Mouse (Mus musculus) kidney, postnatal 36 days (tissue): ENCODE measurements at regions not wholly inside any gene's neighbourhood (a gene's known extent, or its start where the extent isn't known, plus 50 kb on each side); places are given as distances from the start of the nearest gene placed in this dataset.
A peak's percentile ranks its signal among the peaks of the same experiment; 100 is the strongest.

Experiments used
- DNase-seq, 2 experiments: peaks; one replicate each; pipeline ENCODE4 v3.0.0; 2021 to 2022; ENCODE audit warnings: mixed read lengths in 2 of 2

- DNase-seq: no peak
Measured at GRCm38 (mm10) chr6:41121641-41122040, 86.3 kb upstream of the 2210010C04Rik start.

DNA sequence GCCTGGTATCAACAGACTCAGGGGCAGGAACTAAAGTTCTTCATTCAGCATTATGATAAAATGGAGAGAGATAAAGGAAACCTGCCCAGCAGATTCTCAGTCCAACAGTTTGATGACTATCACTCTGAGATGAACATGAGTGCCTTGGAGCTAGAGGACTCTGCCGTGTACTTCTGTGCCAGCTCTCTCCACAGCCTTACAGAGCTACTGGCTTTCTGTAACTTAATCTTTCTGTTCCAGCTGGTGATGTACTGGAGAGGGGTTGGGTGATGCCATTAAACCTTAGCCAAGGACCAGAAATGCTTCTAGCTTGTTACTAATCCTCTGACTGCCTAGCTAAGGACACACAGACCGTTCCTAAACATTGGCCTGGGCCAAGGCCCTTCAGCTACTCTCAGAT lies 83.9 kb upstream of the 2210010C04Rik start:
- DNase-seq: no peak

GRCm38 (mm10) chr6:41118201-41118976 lies 83.1 kb upstream of the 2210010C04Rik start:
- DNase-seq: peak; percentile 51 to 83

- DNase-seq: no peak
Measured at GRCm38 (mm10) chr6:41113943-41114342, 78.6 kb upstream of the 2210010C04Rik start.

DNA sequence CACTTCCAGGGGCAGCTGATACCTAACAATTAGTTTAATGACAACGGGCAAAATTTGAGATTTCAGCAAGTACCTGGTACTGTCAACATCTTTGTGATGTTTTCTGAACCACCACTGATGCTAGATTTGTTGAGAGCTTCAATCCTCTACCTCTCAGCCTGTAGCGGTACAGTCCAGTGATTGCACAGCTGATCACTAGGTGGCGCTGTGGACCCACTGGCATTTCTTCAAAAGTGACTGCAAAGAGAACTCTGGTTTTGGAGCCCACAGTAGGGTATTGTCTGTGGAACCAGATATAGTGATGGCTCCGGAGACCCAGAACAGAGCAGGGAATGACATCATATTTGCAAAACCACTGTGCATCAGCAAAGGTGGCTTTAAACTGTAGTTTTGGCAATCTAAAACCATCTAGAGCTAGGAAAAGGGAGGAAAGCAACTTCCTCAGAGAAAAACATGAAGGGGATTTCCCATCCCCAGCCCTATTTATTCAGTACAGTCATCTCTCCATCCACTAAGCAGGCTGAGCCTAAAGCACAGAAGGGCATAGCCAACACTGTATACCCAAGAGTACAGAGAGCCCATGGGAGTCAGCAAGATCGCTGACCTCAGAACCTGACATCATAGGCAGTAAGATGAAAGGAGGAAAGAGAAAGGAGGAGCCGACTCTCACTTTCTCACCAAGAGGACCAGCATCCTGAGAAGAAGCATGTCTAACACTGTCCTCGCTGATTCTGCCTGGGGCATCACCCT lies 77.7 kb upstream of the 2210010C04Rik start:
- peak; percentile 9 to 66 for DNase-seq

- no peak for DNase-seq
Measured at GRCm38 (mm10) chr6:41111829-41112228, 76.5 kb upstream of the 2210010C04Rik start.

GRCm38 (mm10) chr6:41108897-41109296 lies 73.6 kb upstream of the 2210010C04Rik start:
- DNase-seq: no peak

DNA sequence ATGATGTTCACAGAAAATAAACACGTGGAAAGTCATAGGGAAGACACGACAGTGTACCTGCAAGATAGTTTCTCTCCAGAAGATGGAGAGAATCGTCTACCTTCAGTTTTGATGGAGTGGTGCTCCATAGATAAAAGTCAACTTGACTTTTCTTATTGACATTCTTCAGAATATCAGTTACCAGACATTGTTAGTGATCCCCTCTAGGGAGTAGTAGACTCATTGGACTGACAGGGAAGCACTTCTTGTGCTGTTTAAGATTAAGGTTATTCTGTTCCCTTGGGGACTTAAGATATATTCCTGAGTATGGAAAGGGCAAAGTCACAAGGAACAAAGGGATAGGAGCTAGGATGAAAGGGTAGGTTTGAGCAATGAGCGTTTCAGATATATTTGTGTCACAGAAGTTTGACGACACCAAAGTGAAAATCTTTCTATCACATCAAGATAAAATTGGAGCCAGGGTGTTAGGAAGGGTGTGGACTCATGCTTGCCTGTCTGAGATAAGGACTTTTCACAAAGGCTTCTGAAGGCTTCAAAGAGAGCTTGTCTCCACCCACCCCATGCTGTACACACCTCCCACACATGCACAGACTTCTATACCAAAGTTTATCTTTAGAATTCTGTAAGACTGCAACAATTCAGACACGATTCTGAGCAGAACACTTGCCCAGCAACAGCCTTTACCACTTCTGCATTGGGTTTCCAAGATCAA lies 68.5 kb upstream of the 2210010C04Rik start:
- DNase-seq: no peak

DNA sequence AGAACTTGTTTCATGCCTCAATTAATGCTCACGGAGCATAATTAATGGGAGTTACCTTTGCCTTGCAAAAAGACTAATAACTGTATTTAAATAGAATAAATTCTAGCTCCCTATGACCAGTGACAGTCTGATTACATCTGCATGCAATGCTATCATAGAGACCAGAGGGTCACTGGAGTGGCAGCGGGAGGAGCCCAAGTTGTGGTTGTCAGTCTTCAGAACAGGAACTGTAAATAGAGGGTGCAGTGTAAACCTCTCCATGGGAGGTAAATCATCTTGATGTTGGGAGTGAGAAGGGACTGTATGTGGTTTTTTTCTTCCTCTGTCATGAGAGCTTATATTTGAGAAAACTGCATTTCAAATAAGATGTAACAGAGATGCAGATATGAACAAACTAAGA lies 66.7 kb upstream of the 2210010C04Rik start:
- DNase-seq: no peak

GRCm38 (mm10) chr6:41100258-41100657 lies 64.9 kb upstream of the 2210010C04Rik start:
- DNase-seq: no peak

GRCm38 (mm10) chr6:41091177-41091829 lies 56.0 kb upstream of the 2210010C04Rik start:
- peak in 1 of 2 experiments; percentile 18 for DNase-seq
